Mouse (Mus musculus) ES-E14 (cell line): Measurements from ENCODE around the gene Helz2.

Experiments used
- CHD2 ChIP-seq: IDR thresholded peaks from 2 replicates; pipeline ENCODE4 v1.6.1; 2014; ENCODE audit warnings: mild to moderate bottlenecking, low read depth, low read length, inconsistent platforms
- HCFC1 ChIP-seq: IDR thresholded peaks from 2 replicates; pipeline ENCODE4 v1.6.1; 2012; ENCODE audit warnings: low read length, inconsistent platforms, borderline replicate concordance; ENCODE audit not compliant: insufficient read depth
- MAFK ChIP-seq: IDR thresholded peaks from 2 replicates; pipeline ENCODE4 v1.6.1; 2014; ENCODE audit warnings: mild to moderate bottlenecking, low read depth, low read length, inconsistent platforms; ENCODE audit not compliant: insufficient read depth
- ZC3H11A ChIP-seq: IDR thresholded peaks from 2 replicates; pipeline ENCODE4 v1.6.1; 2012; ENCODE audit warnings: low read depth, mild to moderate bottlenecking, inconsistent platforms, low read length, borderline replicate concordance
- ZNF384 ChIP-seq: IDR thresholded peaks from 2 replicates; pipeline ENCODE4 v1.6.1; 2012; ENCODE audit warnings: low read depth, low read length, inconsistent platforms

DNA sequence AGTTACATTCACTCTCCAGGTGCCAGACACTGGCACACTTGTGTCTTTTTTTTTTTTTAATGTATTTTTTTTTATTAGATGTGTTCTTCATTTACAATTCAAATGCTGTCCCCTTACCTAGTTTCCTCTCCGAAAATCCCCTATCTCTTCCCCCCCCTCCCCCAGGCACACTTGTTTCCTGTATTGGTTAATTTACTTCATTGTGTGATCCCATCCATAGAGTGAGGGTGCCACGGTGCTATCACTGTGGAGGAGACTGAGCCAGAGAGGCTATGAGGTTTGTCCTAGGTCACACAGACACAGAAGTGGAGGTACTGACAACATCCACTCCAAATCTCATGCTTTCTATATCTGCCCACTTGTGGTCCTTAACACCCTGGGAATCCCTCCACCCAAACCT, 3.0 kb downstream of the Helz2 start:
- no peak for TF ChIP-seq MAFK
- no peak for TF ChIP-seq ZNF384
- TF ChIP-seq ZC3H11A, result no peak
- no peak for TF ChIP-seq HCFC1
- TF ChIP-seq CHD2, result no peak
